Mouse (Mus musculus) myocyte (in vitro differentiated cells): ENCODE results near the gene Lpin2. TPM values are rescaled to one million over a fixed set of nuclear protein-coding genes. Genes with fewer than 3 reads are reported as not detected.

Experiments used
- H3K27me3 ChIP-seq: one replicate; pipeline ENCODE4 v1.6.1; 2011; ENCODE audit not compliant: control insufficient read depth, insufficient read depth, insufficient read length
- H3K36me3 ChIP-seq: one replicate; pipeline ENCODE4 v1.6.1; 2011; ENCODE audit not compliant: control insufficient read depth, insufficient read depth
- H3K4me2 ChIP-seq: one replicate; pipeline ENCODE4 v1.6.1; 2011; ENCODE audit warnings: low read depth, control low read depth
- H3K4me3 ChIP-seq: one replicate; pipeline ENCODE4 v1.5.1; 2011; ENCODE audit warnings: mild to moderate bottlenecking, control low read depth, moderate library complexity
- H3K79me2 ChIP-seq: one replicate; pipeline ENCODE4 v1.6.1; 2011; ENCODE audit not compliant: control insufficient read depth, insufficient read depth
- H3ac ChIP-seq: one replicate; pipeline ENCODE4 v1.6.1; 2011; ENCODE audit not compliant: control insufficient read depth, insufficient read length
- CEBPB ChIP-seq: IDR thresholded peaks from 2 replicates; pipeline ENCODE4 v1.6.1; 2011; ENCODE audit warnings: mild to moderate bottlenecking, moderate library complexity; ENCODE audit not compliant: poor library complexity, insufficient read depth, severe bottlenecking
- E2F4 ChIP-seq: IDR thresholded peaks from one replicate; pipeline ENCODE4 v1.6.1; 2011; ENCODE audit warnings: mild to moderate bottlenecking, control low read depth, moderate library complexity; ENCODE audit not compliant: insufficient read depth
- MAX ChIP-seq: IDR thresholded peaks from one replicate; pipeline ENCODE4 v1.6.1; 2011; ENCODE audit warnings: low read depth, mild to moderate bottlenecking, control low read depth
- MYOD1 ChIP-seq, 3 experiments: IDR thresholded peaks; one replicate each; pipeline ENCODE4 v1.6.1; 2011; ENCODE audit warnings: control low read depth in 2 of 3, low read depth in 2 of 3, mild to moderate bottlenecking in 2 of 3, moderate library complexity in 1 of 3; ENCODE audit not compliant: insufficient read length in 2 of 3, control insufficient read depth in 1 of 3
- MYOG ChIP-seq, 3 experiments: IDR thresholded peaks; one replicate each; pipeline ENCODE4 v1.6.1; 2011; ENCODE audit warnings: control low read depth in 2 of 3, low read depth in 2 of 3, mild to moderate bottlenecking in 2 of 3; ENCODE audit not compliant: insufficient read length in 2 of 3, control insufficient read depth in 1 of 3, insufficient read depth in 1 of 3
- POLR2A ChIP-seq: IDR thresholded peaks from one replicate; pipeline ENCODE4 v1.6.1; 2011; ENCODE audit warnings: low read depth, mild to moderate bottlenecking, control low read depth, moderate library complexity; ENCODE audit not compliant: insufficient read length
- POLR2AphosphoS2 ChIP-seq: IDR thresholded peaks from one replicate; pipeline ENCODE4 v1.6.1; 2011; ENCODE audit warnings: low read depth, control low read depth; ENCODE audit not compliant: insufficient read length
- REST ChIP-seq: IDR thresholded peaks from one replicate; pipeline ENCODE4 v1.6.1; 2011; ENCODE audit warnings: mild to moderate bottlenecking, control low read depth, moderate library complexity; ENCODE audit not compliant: insufficient read depth, insufficient read length
- SRF ChIP-seq: IDR thresholded peaks from one replicate; pipeline ENCODE4 v1.6.1; 2011; ENCODE audit warnings: low read depth; ENCODE audit not compliant: control insufficient read depth, insufficient read length
- TCF12 ChIP-seq: IDR thresholded peaks from one replicate; pipeline ENCODE4 v1.6.1; 2011; ENCODE audit warnings: mild to moderate bottlenecking, control low read depth; ENCODE audit not compliant: poor library complexity, insufficient read depth, severe bottlenecking
- TCF3 ChIP-seq: IDR thresholded peaks from one replicate; pipeline ENCODE4 v1.6.1; 2011; ENCODE audit warnings: low read depth, control low read depth; ENCODE audit not compliant: insufficient read length
- USF1 ChIP-seq: IDR thresholded peaks from one replicate; pipeline ENCODE4 v1.6.1; 2011; ENCODE audit warnings: low read depth, mild to moderate bottlenecking, control low read depth, moderate library complexity
- polyA plus RNA-seq: library from polyadenylated mRNA; unstranded; fragments of >200 nt; fragmentation: generic; extraction: Trizol; gene quantifications from one replicate; pipeline ENCODE4 v1.2.1, GENCODE M21; 2012; ENCODE audit warnings: missing spikeins

The Lpin2 gene
- polyA plus RNA-seq, 1 experiment: 6.4 TPM

DNA sequence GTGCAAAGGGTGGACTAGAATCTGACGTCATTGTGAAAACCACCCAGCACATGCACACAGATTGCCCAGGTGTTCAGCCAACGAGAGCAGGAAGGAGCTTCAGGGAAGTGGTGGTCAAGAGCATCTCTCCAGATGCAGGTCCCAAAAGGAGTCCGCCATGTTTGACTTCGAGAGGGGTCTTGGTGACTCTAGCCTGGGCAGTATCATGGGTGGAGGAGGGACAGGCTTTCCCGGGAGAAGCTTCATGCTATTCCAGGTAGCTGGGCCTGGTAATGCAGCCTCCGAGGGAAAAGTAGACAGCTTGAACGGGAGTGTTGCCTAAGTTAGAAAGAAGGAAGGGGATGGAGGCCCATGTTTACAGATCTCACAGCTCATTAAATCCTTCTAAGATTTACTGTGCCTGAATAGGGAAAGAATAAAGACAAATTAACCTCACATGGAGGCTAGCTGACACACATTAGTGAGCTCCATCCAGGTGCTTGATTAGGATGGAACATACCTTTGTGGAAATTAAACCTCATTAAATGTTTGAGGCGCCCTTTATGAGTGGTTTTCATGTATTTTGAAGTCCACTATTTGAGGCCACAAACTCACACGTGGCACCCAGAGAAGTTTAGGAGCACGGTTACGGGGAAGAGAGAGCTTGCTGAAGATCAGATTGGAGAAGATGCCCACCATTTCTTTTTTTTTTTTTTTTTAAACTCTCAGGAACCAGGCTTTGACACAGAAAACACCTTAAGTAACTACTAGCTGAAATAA, 2.6 kb upstream of the Lpin2 start:
- Histone ChIP-seq H3ac (no peak overlapping the region), H3K27me3 (no peaks in the 10 kb centered on the region), H3K4me3 (no peak overlapping the region), H3K79me2 (peaks cover 3% of the 10 kb centered on the region), H3K36me3 (no peaks in the 10 kb centered on the region), H3K4me2 (no peak overlapping the region)
- TF ChIP-seq POLR2AphosphoS2: no peak
- TF ChIP-seq POLR2A: no peak
- no peak for TF ChIP-seq MYOG (IDR thresholded peaks at IDR 0.05; ENCODE audit: control insufficient read depth in 1 of 3, insufficient read depth in 1 of 3, insufficient read length in 2 of 3, low read depth in 2 of 3)
- TF ChIP-seq TCF12: no peak
- TF ChIP-seq USF1: no peak
- TF ChIP-seq TCF3: no peak

DNA sequence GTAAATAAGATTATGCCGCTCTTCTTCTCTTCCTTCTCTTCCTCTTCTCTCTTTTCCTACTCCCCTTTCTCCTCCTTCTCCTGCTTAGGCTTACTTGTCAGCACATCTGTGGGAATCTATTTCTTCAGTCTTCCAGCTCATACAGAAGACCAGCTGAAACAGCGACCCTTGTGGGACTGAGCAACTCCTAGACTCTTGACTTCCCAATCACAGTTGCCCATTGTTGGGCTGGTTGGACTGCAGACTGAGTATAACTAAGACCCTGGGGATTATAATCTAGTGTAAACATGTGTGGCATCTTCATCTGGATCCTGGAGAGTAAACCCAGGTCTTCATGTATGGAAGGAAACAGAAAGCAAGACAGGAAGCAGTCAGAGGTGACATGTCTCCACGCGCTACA, 1.8 kb upstream of the Lpin2 start:
- no peaks in the 10 kb centered on the region for H3K36me3 ChIP-seq
- no peak overlapping the region for H3ac ChIP-seq
- no peak overlapping the region for H3K4me2 ChIP-seq
- H3K27me3 ChIP-seq: no peaks in the 10 kb centered on the region
- TF ChIP-seq TCF3 (no peak), POLR2AphosphoS2 (no peak), REST (no peak)
- no peak overlapping the region for H3K4me3 ChIP-seq
- H3K79me2 ChIP-seq: peaks cover 12% of the 10 kb centered on the region

DNA sequence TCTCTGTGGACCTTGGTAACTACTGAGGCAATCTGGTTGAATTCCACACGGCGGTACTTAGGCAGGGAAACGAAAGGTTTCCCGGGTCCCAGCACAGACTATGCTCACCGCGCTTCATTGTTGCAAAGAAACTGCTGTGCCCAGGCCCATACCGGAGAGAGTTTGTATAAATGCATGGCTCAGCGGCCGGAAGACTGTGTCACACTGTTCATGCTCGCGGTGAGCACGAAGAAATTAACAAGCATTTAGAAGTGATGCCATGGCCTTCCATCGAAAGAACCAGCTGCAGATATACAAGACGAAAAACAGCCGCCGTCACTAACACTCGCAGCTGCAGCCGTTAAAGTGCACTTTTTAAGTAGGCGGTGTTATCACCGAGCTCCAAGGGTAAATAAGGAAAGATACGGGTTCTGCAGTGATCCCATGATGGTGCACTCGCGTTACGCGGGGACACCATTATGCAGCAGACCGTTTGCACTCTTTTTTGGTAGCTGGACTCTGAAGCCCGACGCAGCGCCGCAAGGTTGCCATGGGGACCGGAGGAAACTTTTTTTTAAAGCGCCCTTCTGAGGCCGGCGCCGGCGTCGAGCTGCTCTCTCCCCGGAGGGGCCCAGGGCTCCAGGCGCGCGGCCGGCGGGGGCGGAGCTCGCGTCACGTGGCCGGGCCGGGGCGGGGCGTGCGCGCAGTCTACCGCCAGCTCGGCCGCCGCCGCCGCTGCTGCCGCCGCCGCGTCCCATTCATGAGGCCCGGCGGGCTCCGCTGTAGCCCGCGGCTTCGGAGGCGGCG, 704 bp downstream of the Lpin2 start:
- peaks cover 37% of the 10 kb centered on the region for H3K79me2 ChIP-seq
- peak overlapping the region; percentile 73 for H3ac ChIP-seq
- H3K4me2 ChIP-seq: peak overlapping the region; percentile 95
- TF ChIP-seq USF1 (peak; percentile 62), POLR2A (peak; percentile 84), CEBPB (no peak), TCF3 (no peak), SRF (no peak), POLR2AphosphoS2 (peak; percentile 47), MYOD1 (IDR thresholded peaks at IDR 0.05; ENCODE audit: control insufficient read depth in 1 of 3, insufficient read length in 2 of 3, low read depth in 2 of 3) (peak in 1 of 3 experiments; percentile 6)
- H3K36me3 ChIP-seq: no peaks in the 10 kb centered on the region
- H3K27me3 ChIP-seq: no peaks in the 10 kb centered on the region
- peak overlapping the region; percentile 43 for H3K4me3 ChIP-seq

DNA sequence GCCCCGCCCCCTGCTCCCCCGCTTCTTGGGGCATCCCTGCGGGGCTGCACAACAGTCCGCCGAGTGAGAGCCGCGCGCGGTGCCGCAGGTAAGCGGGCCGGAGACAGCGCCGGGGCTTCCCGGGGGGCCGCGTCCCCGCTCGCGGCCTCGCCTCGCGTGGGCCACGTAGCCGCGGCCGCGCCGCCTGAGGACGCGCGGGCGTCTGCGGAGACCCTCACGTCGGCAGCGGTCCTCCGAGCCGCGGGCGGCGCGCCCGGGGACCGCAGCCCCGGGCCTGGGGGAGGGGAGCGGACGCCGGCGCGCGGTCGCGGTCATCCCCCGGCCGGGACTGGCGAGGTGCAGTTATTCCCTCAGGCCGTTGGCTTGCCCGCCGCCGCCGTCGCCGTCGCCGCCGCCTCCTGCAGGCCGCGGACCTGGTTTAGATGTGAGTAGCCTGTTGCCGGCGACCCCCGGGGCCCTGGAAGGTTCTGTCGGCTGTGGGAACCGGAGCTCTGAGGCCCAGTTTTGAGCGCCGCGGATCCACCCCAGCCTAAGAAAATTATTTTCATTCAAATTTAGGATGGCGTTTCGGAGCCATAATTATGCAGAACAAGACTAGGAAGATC, 1.4 kb downstream of the Lpin2 start:
- H3K36me3 ChIP-seq: no peaks in the 10 kb centered on the region
- H3K4me3 ChIP-seq: peak overlapping the region; percentile 43
- H3ac ChIP-seq: peak overlapping the region; percentile 73
- peaks cover 44% of the 10 kb centered on the region for H3K79me2 ChIP-seq
- TF ChIP-seq POLR2A: no peak
- no peak for TF ChIP-seq CEBPB
- TF ChIP-seq MAX: no peak
- no peak for TF ChIP-seq TCF12
- no peak for TF ChIP-seq E2F4
- TF ChIP-seq TCF3: no peak
- no peak for TF ChIP-seq REST
- TF ChIP-seq USF1: no peak
- no peak for TF ChIP-seq POLR2AphosphoS2
- no peak for TF ChIP-seq SRF
- no peak for TF ChIP-seq MYOD1 (IDR thresholded peaks at IDR 0.05; ENCODE audit: control insufficient read depth in 1 of 3, insufficient read length in 2 of 3, low read depth in 2 of 3)
- no peak for TF ChIP-seq MYOG (IDR thresholded peaks at IDR 0.05; ENCODE audit: control insufficient read depth in 1 of 3, insufficient read depth in 1 of 3, insufficient read length in 2 of 3, low read depth in 2 of 3)
- H3K27me3 ChIP-seq: no peaks in the 10 kb centered on the region
- H3K4me2 ChIP-seq: peak overlapping the region; percentile 85
